Mouse (Mus musculus): ENCODE results near the gene Fryl. TPM values are rescaled to one million over a fixed set of nuclear protein-coding genes. Genes with fewer than 3 reads are reported as not detected.

Fryl gene
- polyA plus RNA-seq, 1 experiment from 2014 or later, result 40.0 TPM

DNA sequence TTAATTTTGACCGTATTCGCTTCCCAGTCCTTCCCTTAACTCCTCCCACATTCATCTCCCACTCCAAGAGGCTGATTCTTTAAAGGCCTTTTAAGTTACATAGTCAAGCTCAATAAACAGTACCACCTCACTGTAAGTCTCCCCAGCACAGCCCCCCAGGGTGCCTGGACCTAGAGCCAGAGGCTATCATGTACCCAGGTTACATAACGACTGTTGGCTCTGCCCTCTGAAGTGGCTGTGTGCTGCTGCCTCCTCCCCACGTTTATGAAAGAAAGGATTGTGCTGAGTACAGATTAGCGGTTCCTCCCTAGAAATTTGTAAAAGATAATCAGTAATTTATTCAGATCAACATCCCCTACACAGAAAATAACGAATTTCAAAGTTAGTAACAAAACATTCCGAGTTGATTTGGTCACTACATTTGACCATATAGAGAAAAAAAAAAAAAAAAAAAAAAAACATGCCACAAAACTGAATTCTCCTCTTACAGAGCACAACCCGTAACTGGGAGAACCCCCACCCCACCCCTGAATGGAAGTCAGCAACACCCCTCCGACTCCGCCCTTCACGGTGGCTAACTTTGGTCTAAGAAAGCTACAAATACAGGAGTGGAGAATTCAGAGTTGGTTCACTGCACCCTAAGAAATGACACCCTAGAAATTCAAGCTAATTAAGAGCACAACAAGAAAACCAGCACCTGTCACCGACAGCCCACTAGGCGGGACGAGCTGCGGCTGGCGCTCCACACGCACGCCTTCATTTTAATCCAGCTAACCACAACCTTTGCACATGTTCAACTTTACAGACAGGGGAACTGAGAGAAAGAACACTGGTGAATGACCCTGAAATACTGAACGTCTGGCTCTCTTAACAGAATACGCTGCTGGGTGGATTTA lies 47.0 kb downstream of the Fryl start:
- Histone ChIP-seq H3K36me3 (ENCODE audit: control insufficient read depth, insufficient read depth, low read length) (no peaks in the 10 kb centered on the region), H3K9ac (ENCODE audit: low read depth, low read length) (no peak overlapping the region), H3K4me2 (ENCODE audit: low read length) (no peak overlapping the region), H3K27me3 (ENCODE audit: control insufficient read depth, insufficient read depth, low read depth, low read length) (no peaks in the 10 kb centered on the region), H3K9me3 (replicated peaks; ENCODE audit: control insufficient read depth, low read length, poor library complexity, severe bottlenecking) (no peaks in the 10 kb centered on the region), H3K4me1 (ENCODE audit: control insufficient read depth, insufficient read depth, low read length) (no peaks in the 10 kb centered on the region; the same call in 1 of the 2 replicates), H3K27ac (ENCODE audit: low read length) (no peak overlapping the region), H3K4me3 (ENCODE audit: low read depth, low read length) (no peak overlapping the region)
- 62% methylated on average over 20 of the region's 20 CpGs for WGBS
- no peak for ATAC-seq

DNA sequence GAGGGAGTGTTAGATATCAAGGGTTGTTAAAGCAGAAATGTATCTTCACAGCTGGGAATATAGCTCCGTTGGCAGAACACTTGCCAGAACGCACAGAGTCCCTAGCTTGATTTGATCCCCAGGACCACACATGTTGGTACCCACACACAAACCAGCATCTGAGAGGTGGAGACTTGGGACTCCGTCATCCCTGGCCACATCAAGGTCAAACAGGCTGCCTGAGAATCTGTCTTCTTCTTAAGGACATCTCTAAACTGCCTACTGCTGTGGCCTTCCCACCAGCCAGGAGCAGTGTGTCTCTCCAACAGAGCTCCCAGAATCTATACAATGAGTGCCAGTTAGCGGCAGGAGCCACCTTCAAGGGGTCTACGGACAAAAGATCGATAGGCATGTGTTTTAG lies 47.8 kb downstream of the Fryl start:
- no peaks in the 10 kb centered on the region for H3K27me3 ChIP-seq (ENCODE audit: control insufficient read depth, insufficient read depth, low read depth, low read length)
- no peaks in the 10 kb centered on the region; the same call in 1 of the 2 replicates for H3K4me1 ChIP-seq (ENCODE audit: control insufficient read depth, insufficient read depth, low read length)
- no peak overlapping the region for H3K4me3 ChIP-seq (ENCODE audit: low read depth, low read length)
- 74% methylated on average over 6 of the region's 6 CpGs for WGBS
- ATAC-seq, result no peak
- H3K9ac ChIP-seq (ENCODE audit: low read depth, low read length), result no peak overlapping the region
- H3K36me3 ChIP-seq (ENCODE audit: control insufficient read depth, insufficient read depth, low read length), result no peaks in the 10 kb centered on the region
- H3K9me3 ChIP-seq (replicated peaks; ENCODE audit: control insufficient read depth, low read length, poor library complexity, severe bottlenecking), result no peaks in the 10 kb centered on the region
- H3K27ac ChIP-seq (ENCODE audit: low read length), result no peak overlapping the region
- no peak overlapping the region for H3K4me2 ChIP-seq (ENCODE audit: low read length)

GRCm38 (mm10) chr5:73206722-73207121 lies 49.7 kb downstream of the Fryl start:
- no peak overlapping the region for H3K27ac ChIP-seq (ENCODE audit: low read length)
- no peak overlapping the region for H3K9ac ChIP-seq (ENCODE audit: low read depth, low read length)
- 92% methylated on average over 9 of the region's 9 CpGs for WGBS
- no peak for ATAC-seq
- H3K4me3 ChIP-seq (ENCODE audit: low read depth, low read length), result no peak overlapping the region
- H3K27me3 ChIP-seq (ENCODE audit: control insufficient read depth, insufficient read depth, low read depth, low read length), result no peaks in the 10 kb centered on the region
- no peaks in the 10 kb centered on the region for H3K36me3 ChIP-seq (ENCODE audit: control insufficient read depth, insufficient read depth, low read length)
- no peaks in the 10 kb centered on the region; the same call in 1 of the 2 replicates for H3K4me1 ChIP-seq (ENCODE audit: control insufficient read depth, insufficient read depth, low read length)
- H3K9me3 ChIP-seq (replicated peaks; ENCODE audit: control insufficient read depth, low read length, poor library complexity, severe bottlenecking), result no peaks in the 10 kb centered on the region
- no peak overlapping the region for H3K4me2 ChIP-seq (ENCODE audit: low read length)

- no peaks in the 10 kb centered on the region for H3K27me3 ChIP-seq (ENCODE audit: control insufficient read depth, insufficient read depth, low read depth, low read length)
- no peak overlapping the region for H3K4me3 ChIP-seq (ENCODE audit: low read depth, low read length)
- H3K27ac ChIP-seq (ENCODE audit: low read length), result no peak overlapping the region
- H3K4me2 ChIP-seq (ENCODE audit: low read length), result no peak overlapping the region
- ATAC-seq, result no peak
- no peak overlapping the region for H3K9ac ChIP-seq (ENCODE audit: low read depth, low read length)
- no peaks in the 10 kb centered on the region for H3K9me3 ChIP-seq (replicated peaks; ENCODE audit: control insufficient read depth, low read length, poor library complexity, severe bottlenecking)
- H3K4me1 ChIP-seq (ENCODE audit: control insufficient read depth, insufficient read depth, low read length), result no peaks in the 10 kb centered on the region; the same call in 1 of the 2 replicates
- H3K36me3 ChIP-seq (ENCODE audit: control insufficient read depth, insufficient read depth, low read length), result no peaks in the 10 kb centered on the region
- 74% methylated on average over 8 of the region's 8 CpGs for WGBS
These were observed 50.3 kb downstream of the Fryl start for GRCm38 (mm10) chr5:73205996-73206629.

DNA sequence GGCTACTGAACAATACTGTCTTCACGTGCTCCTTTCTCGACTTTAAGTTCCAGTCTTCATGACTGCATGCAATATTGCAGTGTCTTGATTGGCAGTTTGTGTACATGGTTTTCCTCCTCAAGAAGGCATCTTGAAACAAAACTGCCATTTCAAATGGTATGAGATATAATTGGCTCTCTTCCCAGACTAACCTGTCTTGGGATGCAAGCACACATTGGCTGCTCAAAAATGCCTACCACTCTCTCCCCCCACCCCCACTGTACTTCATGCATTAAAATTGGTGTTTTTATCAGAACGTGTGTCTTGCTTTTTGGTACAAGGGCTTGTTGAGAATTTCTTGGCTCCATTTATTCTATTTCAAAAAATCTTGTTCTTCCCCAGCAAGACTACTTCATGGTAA lies 51.4 kb downstream of the Fryl start:
- Histone ChIP-seq H3K27ac (ENCODE audit: low read length) (no peak overlapping the region), H3K4me1 (ENCODE audit: control insufficient read depth, insufficient read depth, low read length) (no peaks in the 10 kb centered on the region; the same call in 1 of the 2 replicates), H3K9me3 (replicated peaks; ENCODE audit: control insufficient read depth, low read length, poor library complexity, severe bottlenecking) (no peaks in the 10 kb centered on the region), H3K36me3 (ENCODE audit: control insufficient read depth, insufficient read depth, low read length) (no peaks in the 10 kb centered on the region), H3K4me2 (ENCODE audit: low read length) (no peak overlapping the region), H3K4me3 (ENCODE audit: low read depth, low read length) (no peak overlapping the region), H3K27me3 (ENCODE audit: control insufficient read depth, insufficient read depth, low read depth, low read length) (no peaks in the 10 kb centered on the region), H3K9ac (ENCODE audit: low read depth, low read length) (no peak overlapping the region)
- ATAC-seq, result no peak
- 90% methylated on average over 3 of the region's 3 CpGs for WGBS

DNA sequence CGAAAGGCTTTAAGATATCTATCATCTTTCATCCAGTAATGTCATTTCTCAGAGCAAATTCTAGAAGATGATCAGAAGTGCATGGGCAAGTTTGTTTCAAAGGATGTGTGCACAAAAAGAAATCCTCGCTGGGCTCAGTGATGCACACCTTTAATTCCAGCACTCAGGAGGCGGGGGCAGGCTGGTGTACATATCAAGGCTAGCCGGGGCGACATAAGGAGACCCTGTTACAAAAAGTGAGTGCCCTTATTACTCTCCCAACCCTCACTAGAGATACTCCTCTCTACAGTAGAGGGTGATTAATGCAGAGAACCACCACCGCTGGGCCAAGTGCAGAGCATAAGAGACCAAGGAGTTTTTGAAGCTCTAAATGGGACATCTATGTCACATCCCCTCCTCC lies 53.9 kb downstream of the Fryl start:
- no peaks in the 10 kb centered on the region for H3K4me1 ChIP-seq (ENCODE audit: control insufficient read depth, insufficient read depth, low read length)
- no peak overlapping the region for H3K9ac ChIP-seq (ENCODE audit: low read depth, low read length)
- no peak overlapping the region for H3K4me2 ChIP-seq (ENCODE audit: low read length)
- H3K9me3 ChIP-seq (replicated peaks; ENCODE audit: control insufficient read depth, low read length, poor library complexity, severe bottlenecking), result no peaks in the 10 kb centered on the region
- no peak overlapping the region for H3K4me3 ChIP-seq (ENCODE audit: low read depth, low read length)
- no peak for ATAC-seq
- H3K27me3 ChIP-seq (ENCODE audit: control insufficient read depth, insufficient read depth, low read depth, low read length), result no peaks in the 10 kb centered on the region
- H3K36me3 ChIP-seq (ENCODE audit: control insufficient read depth, insufficient read depth, low read length), result no peaks in the 10 kb centered on the region
- 91% methylated on average over 6 of the region's 6 CpGs for WGBS
- no peak overlapping the region for H3K27ac ChIP-seq (ENCODE audit: low read length)

DNA sequence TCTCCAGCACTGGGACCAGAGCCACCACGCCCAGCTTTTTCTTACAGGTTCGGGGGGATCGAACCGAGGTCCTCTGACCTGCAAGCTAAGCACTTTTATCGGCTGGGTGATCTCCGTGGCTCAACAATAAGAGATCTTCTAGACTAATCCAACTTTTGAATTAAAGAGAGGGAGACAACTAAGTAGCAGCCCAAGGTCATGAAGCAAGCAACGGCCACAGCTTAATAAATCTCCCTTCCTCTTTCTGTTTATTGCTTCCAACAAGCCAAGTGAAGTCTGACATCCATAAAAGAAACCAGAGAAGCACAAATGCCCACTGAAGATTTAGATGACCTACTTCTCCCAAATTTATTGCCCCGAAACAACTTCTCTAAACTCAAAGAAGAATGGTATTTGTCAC lies 54.3 kb downstream of the Fryl start:
- no peak overlapping the region for H3K9ac ChIP-seq (ENCODE audit: low read depth, low read length)
- no peaks in the 10 kb centered on the region for H3K4me1 ChIP-seq (ENCODE audit: control insufficient read depth, insufficient read depth, low read length)
- no peak overlapping the region for H3K27ac ChIP-seq (ENCODE audit: low read length)
- H3K36me3 ChIP-seq (ENCODE audit: control insufficient read depth, insufficient read depth, low read length), result no peaks in the 10 kb centered on the region
- H3K27me3 ChIP-seq (ENCODE audit: control insufficient read depth, insufficient read depth, low read depth, low read length), result no peaks in the 10 kb centered on the region
- 84% methylated on average over 8 of the region's 8 CpGs for whole genome bisulfite sequencing
- ATAC-seq, result no peak
- no peaks in the 10 kb centered on the region for H3K9me3 ChIP-seq (replicated peaks; ENCODE audit: control insufficient read depth, low read length, poor library complexity, severe bottlenecking)
- H3K4me3 ChIP-seq (ENCODE audit: low read depth, low read length), result no peak overlapping the region
- H3K4me2 ChIP-seq (ENCODE audit: low read length), result no peak overlapping the region

- 93% methylated on average over 16 of the region's 16 CpGs for WGBS
- Histone ChIP-seq H3K27me3 (ENCODE audit: control insufficient read depth, insufficient read depth, low read depth, low read length) (no peaks in the 10 kb centered on the region), H3K36me3 (ENCODE audit: control insufficient read depth, insufficient read depth, low read length) (no peaks in the 10 kb centered on the region), H3K4me3 (ENCODE audit: low read depth, low read length) (no peak overlapping the region), H3K4me2 (ENCODE audit: low read length) (no peak overlapping the region), H3K9ac (ENCODE audit: low read depth, low read length) (no peak overlapping the region), H3K27ac (ENCODE audit: low read length) (no peak overlapping the region), H3K4me1 (ENCODE audit: control insufficient read depth, insufficient read depth, low read length) (no peaks in the 10 kb centered on the region), H3K9me3 (replicated peaks; ENCODE audit: control insufficient read depth, low read length, poor library complexity, severe bottlenecking) (no peaks in the 10 kb centered on the region)
- ATAC-seq, result no peak
These were observed 55.7 kb downstream of the Fryl start for GRCm38 (mm10) chr5:73200387-73201384.

Measured in midbrain, embryonic 16.5 days (tissue).